Mouse (Mus musculus): ENCODE measurements around the gene Ccsap.

- TF ChIP-seq CTCF (IDR thresholded peaks at IDR 0.05; ENCODE audit: borderline replicate concordance, extremely low read depth, insufficient read depth, insufficient read length) = no peak
- no peak for TF ChIP-seq POLR2A (IDR thresholded peaks at IDR 0.05; ENCODE audit: borderline replicate concordance, extremely low read depth, insufficient read depth, insufficient read length, poor library complexity, severe bottlenecking)
Measured at GRCm38 (mm10) chr8:123847546-123847945, 12.5 kb downstream of the Ccsap start.
